Mouse (Mus musculus): ENCODE measurements at regions not wholly inside any gene's neighbourhood (a gene's known extent, or its start where the extent isn't known, plus 50 kb on each side); places are given as distances from the start of the nearest gene placed in this dataset.

GRCm38 (mm10) chr11:71651756-71652380 is 97.9 kb upstream of the Wscd1 start:
- TF ChIP-seq MAFK (IDR thresholded peaks at IDR 0.05; ENCODE audit: insufficient read depth, low read depth, low read length): no peak
- TF ChIP-seq ZNF384 (IDR thresholded peaks at IDR 0.05; ENCODE audit: low read depth, low read length): no peak
